Mouse (Mus musculus) left cerebral cortex, postnatal 4 days (tissue): ENCODE results near the gene Cnga4. TPM values are rescaled to one million over a fixed set of nuclear protein-coding genes. Genes with fewer than 3 reads are reported as not detected.
"Not testable (repeated sequence)": the region's sequence is repeated elsewhere in the genome, so short reads cannot be mapped to it uniquely, and the experiment has no call there.

Source experiments
- DNase-seq: peaks from one replicate; pipeline ENCODE4 v3.0.0-alpha.2; 2022
- intact Hi-C: fragments of 180-260 bp; cut with DNase I; formaldehyde crosslinking; loops from one replicate; pipeline ENCODE4 v1.15.1; 2025
- total RNA-seq, 2 experiments: library from RNA; stranded (reverse); gene quantifications; 2 replicates each; pipeline ENCODE4 v1.2.3; 2021

Cnga4 gene
- under 1 TPM; 0.14 to 0.32 TPM for total RNA-seq

GRCm38 (mm10) chr7:105404268-105404667, at the start of gene Cnga4:
TSS of gene Cnga4 (plus strand) at chr7:105404568.
- DNase-seq: no peak
- intact Hi-C loops: no loop called here

DNA sequence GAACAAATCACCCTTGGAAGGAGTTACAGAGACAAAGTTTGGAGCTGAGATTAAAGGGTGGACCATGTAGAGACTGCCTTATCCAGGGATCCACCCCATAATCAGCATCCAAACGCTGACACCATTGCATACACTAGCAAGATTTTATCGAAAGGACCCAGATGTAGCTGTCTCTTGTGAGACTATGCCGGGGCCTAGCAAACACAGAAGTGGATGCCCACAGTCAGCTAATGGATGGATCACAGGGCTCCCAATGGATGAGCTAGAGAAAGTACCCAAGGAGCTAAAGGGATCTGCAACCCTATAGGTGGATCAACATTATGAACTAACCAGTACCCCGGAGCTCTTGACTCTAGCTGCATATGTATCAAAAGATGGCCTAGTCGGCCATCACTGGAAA, 48.3 kb upstream of the Cnga4 start:
- DNase-seq, intact Hi-C loops: not testable (repeated sequence)

- DNase-seq, intact Hi-C loops: not testable (repeated sequence)
These were observed 47.9 kb upstream of the Cnga4 start for GRCm38 (mm10) chr7:105356487-105356886.

DNA sequence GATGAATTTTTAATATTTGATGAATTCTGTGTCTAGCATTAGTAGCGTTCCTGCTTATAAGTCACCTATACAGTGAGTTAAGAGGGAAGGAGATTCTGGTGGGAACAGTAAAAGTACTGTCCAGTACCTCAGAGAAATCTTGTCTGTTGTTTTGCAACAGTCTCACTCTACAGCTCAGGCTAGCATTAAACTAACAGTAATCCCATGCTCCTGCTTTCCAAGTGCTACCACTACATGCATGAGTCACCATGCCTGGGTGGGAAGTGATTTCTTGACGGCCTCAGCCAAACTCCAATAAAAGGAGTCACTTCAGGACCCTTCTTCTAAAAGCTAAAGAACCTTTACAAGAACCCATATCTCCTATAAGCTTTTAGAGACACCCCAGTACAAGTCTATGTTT, 42.7 kb upstream of the Cnga4 start:
- DNase-seq: no peak
- intact Hi-C loops: no loop called here

DNA sequence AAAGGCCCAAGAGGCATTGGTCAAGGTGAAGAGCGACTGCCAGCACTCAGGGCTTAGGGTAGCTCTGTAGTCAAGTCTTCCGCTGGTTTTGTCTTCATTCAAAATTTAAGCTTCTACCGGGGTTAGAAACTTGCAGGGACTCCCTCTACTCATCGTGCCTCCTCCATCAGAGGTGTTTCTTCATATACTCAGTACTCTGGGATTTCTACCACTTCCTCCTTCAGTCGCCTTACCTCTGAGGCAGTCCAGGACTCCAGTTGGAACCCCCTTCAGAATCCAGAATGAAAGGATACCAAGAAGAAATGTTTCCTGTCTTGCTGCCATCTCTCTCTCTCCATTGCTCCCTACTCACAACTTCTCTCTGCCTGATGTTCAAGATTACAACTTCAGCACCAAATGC, 37.1 kb upstream of the Cnga4 start:
- intact Hi-C loops: no loop called here
- no peak for DNase-seq

- intact Hi-C loops: no loop called here
- no peak for DNase-seq
These were observed 36.4 kb upstream of the Cnga4 start, which contains the start of gene Olfr692 for GRCm38 (mm10) chr7:105367930-105368329. TSS of gene Olfr692 (plus strand) at chr7:105368230.

DNA sequence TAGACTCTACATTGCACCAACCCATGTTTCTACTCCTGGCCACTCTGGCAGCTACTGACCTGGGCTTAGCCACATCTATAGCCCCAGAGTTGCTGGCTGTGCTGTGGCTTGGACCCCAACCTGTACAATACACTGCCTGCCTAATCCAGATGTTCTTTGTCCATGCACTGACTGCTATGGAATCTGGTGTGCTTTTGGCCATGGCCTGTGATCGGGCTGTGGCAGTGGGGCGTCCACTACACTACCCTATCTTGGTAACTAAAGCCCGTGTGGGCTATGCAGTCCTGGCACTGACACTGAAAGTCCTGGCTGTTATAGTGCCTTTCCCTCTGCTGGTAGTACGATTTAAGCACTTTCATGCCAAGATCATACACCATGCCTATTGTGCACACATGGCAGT, 35.8 kb upstream of the Cnga4 start:
- intact Hi-C loops: no loop called here
- DNase-seq: no peak

- DNase-seq: no peak
- intact Hi-C loops: no loop called here
These were observed 31.5 kb upstream of the Cnga4 start for GRCm38 (mm10) chr7:105372912-105373311.

- intact Hi-C loops: no loop called here
- no peak for DNase-seq
These were observed 30.9 kb upstream of the Cnga4 start for GRCm38 (mm10) chr7:105373509-105373908.

- DNase-seq: no peak
- intact Hi-C loops: no loop called here
These were observed 30.4 kb upstream of the Cnga4 start for GRCm38 (mm10) chr7:105373976-105374375.

DNA sequence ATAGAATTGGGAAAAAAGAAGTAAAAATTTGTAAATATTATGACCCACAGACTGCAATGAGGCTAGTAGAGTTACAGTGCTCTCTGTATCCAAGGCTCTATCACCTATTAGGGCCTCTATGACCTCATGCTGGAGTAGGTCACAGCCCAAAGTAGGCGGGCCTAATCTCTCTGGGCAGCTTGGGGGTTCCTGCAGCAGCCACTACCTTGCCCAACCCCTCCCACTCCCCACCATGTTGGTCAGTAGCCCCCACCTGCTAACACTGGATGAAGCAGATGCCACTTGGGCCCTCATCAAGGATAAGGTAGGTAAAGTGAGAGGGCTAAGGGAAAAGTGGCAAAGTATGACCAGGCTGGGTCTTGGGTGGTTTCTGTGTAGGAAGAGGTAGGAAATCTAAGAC, 29.5 kb upstream of the Cnga4 start, which contains the start of gene Gm5901:
Gene Gm5901 (plus strand): TSS at position 173 of the 400 bp plus-strand sequence.
- DNase-seq: no peak
- intact Hi-C loops: no loop called here

DNA sequence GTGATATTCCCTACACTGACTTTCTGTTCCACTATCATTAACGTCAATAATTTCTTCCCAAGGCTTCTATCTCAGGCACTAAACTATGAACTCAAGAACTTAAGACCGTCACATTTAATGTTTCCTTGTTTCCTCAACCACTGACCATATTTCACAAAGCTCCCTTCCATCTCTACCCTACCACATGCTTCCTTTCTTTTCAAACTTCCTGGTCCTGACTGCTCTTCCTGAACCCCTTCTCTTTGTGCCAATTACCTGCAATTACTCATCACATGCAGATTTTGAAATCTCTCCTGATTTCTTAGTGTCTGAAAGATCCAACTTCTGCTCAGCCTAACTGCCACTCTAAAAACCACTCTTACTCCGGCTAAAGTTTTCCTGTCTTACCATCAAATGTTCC, 24.0 kb upstream of the Cnga4 start:
- DNase-seq: no peak
- intact Hi-C loops: no loop called here

- intact Hi-C loops: no loop called here
These were observed 16.7 kb upstream of the Cnga4 start for GRCm38 (mm10) chr7:105387696-105388095.

DNA sequence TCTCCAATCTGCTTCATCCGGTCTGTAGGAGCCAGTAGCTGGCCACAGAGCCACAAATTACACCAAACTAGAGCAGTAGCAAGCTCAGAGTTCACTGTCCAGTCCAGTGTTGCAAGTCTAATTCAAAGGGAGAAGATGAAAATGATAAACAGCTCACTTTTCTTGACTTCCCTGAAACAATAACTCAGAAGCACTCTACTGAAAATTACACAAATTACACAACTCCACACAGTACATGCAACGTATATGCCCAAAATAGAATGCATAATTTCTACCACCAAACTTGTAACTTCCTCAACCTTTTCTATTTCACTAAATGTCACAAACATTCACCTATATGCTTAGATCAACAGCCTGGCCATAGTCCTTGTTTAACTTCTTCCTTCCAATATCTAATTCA, 14.1 kb upstream of the Cnga4 start:
- DNase-seq: no peak
- intact Hi-C loops: no loop called here

More at GRCm38 (mm10) chr7:105387696-105388095, 16.7 kb upstream of the Cnga4 start:
- no peak for DNase-seq

- intact Hi-C loops: no loop called here
- DNase-seq: no peak
These were observed 9.8 kb upstream of the Cnga4 start for GRCm38 (mm10) chr7:105394606-105395005.

DNA sequence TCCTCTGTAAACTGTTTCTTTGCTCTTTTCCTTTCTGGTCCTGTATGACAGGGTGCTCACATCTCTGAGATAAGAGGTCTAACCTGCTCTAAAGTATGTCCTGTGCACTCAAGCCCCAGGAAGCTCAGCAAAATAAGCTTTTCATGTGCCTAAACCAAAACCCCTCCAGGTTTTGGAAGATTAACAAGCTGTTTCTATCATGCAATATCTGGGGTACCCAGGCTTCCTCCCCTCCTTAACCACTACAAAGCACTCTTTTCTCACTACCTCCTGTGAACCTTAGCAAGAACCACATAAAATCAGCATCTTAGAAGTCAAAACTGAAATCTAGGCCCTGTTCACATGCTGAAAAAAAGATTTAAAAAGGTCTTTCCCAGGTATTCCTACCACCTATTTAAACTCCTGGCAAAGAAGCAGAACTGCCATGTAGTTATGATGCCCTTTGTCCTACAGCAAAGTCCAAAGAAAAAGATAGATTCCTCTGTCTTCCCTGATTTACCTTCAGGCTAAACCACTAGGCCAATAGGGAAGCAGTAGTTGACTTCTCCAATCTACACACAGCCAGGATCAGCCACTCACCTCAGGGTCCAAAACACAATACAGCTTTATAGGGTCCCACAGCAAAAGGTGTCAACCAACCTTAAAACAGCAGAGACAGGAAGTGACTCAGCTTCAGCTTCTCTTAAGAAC, 9.1 kb upstream of the Cnga4 start:
- no peak for DNase-seq
- intact Hi-C loops: no loop called here

DNA sequence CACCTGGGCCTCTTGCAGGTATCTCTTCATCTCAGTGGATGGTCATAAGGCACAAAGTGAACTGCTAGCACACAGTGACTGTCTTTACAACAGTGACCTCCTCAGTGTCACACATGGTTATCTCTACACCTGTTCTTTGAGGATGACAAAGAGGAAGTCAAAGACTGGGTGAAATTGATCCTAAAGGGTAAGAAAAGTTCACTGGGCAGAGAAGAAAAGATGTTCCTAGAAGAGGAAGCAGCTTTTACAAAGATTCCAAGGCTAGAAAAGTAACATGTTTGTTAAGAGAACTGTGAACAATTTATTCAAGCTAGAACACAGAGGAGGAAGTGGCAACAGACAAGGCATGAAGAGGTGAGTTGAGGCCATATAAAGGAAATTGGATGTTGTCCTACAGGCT, 8.2 kb upstream of the Cnga4 start:
- DNase-seq: no peak
- intact Hi-C loops: no loop called here

- DNase-seq: peak; percentile 32
- intact Hi-C loops: no loop called here
These were observed 5.1 kb upstream of the Cnga4 start for GRCm38 (mm10) chr7:105399058-105399934.

DNA sequence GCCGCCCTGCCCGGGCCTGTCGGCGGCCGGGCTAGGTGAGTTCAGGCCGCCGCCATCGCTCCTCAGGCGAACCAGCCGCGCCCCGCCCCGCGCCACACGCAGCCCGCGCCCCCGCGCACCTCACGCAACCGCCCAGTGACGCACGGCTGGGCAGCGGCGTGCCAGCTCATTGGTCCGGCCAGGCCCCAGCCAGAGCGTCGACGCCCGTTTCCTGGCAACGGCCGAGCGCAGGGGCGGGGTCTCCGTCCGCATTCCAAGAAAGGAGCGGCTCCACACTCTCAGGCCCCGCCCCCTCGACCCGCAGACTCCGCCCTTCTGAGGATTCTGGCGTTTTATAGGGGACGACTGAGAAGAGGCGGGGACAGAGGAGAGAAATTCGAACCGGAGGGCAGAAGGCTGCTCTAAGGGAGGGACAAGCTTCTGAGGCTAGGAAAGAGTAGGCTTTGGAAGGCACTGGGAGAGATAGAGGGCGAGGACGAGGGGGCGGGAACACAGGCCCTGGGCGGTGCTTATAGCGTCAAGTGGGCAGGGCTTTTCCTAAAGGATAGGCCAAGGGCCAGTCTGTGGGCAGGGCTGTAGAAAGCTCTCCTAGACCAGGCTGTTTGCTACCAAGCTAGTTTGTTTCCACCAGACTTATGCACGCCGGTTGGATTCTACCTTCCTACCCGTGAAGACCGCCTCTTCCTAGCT, 4.3 kb upstream of the Cnga4 start, which contains the start of gene Fam160a2:
Gene Fam160a2 (minus strand): TSS at position 120 of the 690 bp plus-strand sequence.
- intact Hi-C loops: no loop called here
- DNase-seq: peak; percentile 100

- intact Hi-C loops: no loop called here
- no peak for DNase-seq
These were observed 2.0 kb downstream of the Cnga4 start for GRCm38 (mm10) chr7:105406322-105406721.
